Mouse (Mus musculus) hindbrain, embryonic 16.5 days (tissue): Measurements from ENCODE around the gene Gm49661. TPM values are rescaled to one million over a fixed set of nuclear protein-coding genes. Genes with fewer than 3 reads are reported as not detected.

Source experiments
- microRNA-seq: library from miRNA; unstranded; fragments of <30 nt; microRNA quantifications from one replicate; pipeline ENCODE4, GENCODE M21; 2017
- polyA plus RNA-seq: library from polyadenylated mRNA; unstranded; fragments of >200 nt; fragmentation: Nextera tagmentation; extraction: Ambion mirVana; gene quantifications from 2 replicates; pipeline ENCODE4 v1.2.1, GENCODE M21; 2015

Gene Gm49661
- polyA plus RNA-seq, 1 experiment from 2014 or later = not detected

Small RNA genes within 50 kb of the gene (microRNA-seq; reads per million reads assigned to microRNA genes)
- gene Gm24197 = not detected

Other genes with a start within 250 kb of the Gm49661 start
- 0.82 and 0.89 TPM in 2 replicates for gene G430095P16Rik, start 246.4 kb downstream of the Gm49661 start, polyA plus RNA-seq
- 94.3 and 109 TPM in 2 replicates for gene Nfix, start 169.1 kb downstream of the Gm49661 start, polyA plus RNA-seq
- 15.4 and 17.1 TPM in 2 replicates for gene Dand5, start 146.6 kb downstream of the Gm49661 start, polyA plus RNA-seq
- gene Gadd45gip1, start 137.9 kb downstream of the Gm49661 start, polyA plus RNA-seq = 40.6 and 40.7 TPM in 2 replicates
- 78.2 and 95.4 TPM in 2 replicates for gene Rad23a, start 128.8 kb downstream of the Gm49661 start, polyA plus RNA-seq
- 743 and 792 TPM in 2 replicates for gene Calr, start 122.5 kb downstream of the Gm49661 start, polyA plus RNA-seq
- 112 and 114 TPM in 2 replicates for gene Farsa, start 112.4 kb downstream of the Gm49661 start, polyA plus RNA-seq
- 38.1 and 46.6 TPM in 2 replicates for gene Syce2, start 97.3 kb downstream of the Gm49661 start, polyA plus RNA-seq
- gene Gcdh, start 75.5 kb downstream of the Gm49661 start, polyA plus RNA-seq = 41.4 and 42.8 TPM in 2 replicates
- 0.39 and 0.56 TPM in 2 replicates for gene Klf1, start 67.5 kb downstream of the Gm49661 start, polyA plus RNA-seq
- 6.4 and 7.0 TPM in 2 replicates for gene Dnase2a, start 60.9 kb downstream of the Gm49661 start, polyA plus RNA-seq
- 71.4 and 77.4 TPM in 2 replicates for gene Mast1, start 32.1 kb downstream of the Gm49661 start, polyA plus RNA-seq
- gene Rtbdn, start 22.4 kb downstream of the Gm49661 start, polyA plus RNA-seq = 3.0 and 3.2 TPM in 2 replicates
- 1,040 and 1,063 TPM in 2 replicates for gene Prdx2, start 154 bp upstream of the Gm49661 start, polyA plus RNA-seq
- gene Rnaseh2a, start 334 bp upstream of the Gm49661 start, polyA plus RNA-seq = 55.8 and 57.5 TPM in 2 replicates
- gene Junb, start 9.3 kb upstream of the Gm49661 start, polyA plus RNA-seq = 4.3 and 5.3 TPM in 2 replicates
- 37.9 and 39.6 TPM in 2 replicates for gene Hook2, start 21.2 kb upstream of the Gm49661 start, polyA plus RNA-seq
- gene Best2, start 45.1 kb upstream of the Gm49661 start, polyA plus RNA-seq = 0.10 and 0.21 TPM in 2 replicates
- 159 and 170 TPM in 2 replicates for gene Asna1, start 55.8 kb upstream of the Gm49661 start, polyA plus RNA-seq
- gene Trir, start 57.4 kb upstream of the Gm49661 start, polyA plus RNA-seq = 100 and 110 TPM in 2 replicates
- 61.2 and 62.7 TPM in 2 replicates for gene Tnpo2, start 67.5 kb upstream of the Gm49661 start, polyA plus RNA-seq
- gene Fbxw9, start 90.6 kb upstream of the Gm49661 start, polyA plus RNA-seq = 75.8 and 83.2 TPM in 2 replicates
- 1.2 TPM in 1 of 2 replicates, not detected in the other for gene Gm5741, start 98.5 kb upstream of the Gm49661 start, polyA plus RNA-seq
- 112 and 119 TPM in 2 replicates for gene Dhps, start 102.3 kb upstream of the Gm49661 start, polyA plus RNA-seq
- 111 and 116 TPM in 2 replicates for gene Wdr83os, start 111.3 kb upstream of the Gm49661 start, polyA plus RNA-seq
- 45.5 and 50.6 TPM in 2 replicates for gene Wdr83, start 111.9 kb upstream of the Gm49661 start, polyA plus RNA-seq
- 23.1 TPM in 2 replicates for gene Man2b1, start 113.8 kb upstream of the Gm49661 start, polyA plus RNA-seq
- gene Zfp791, start 153.7 kb upstream of the Gm49661 start, polyA plus RNA-seq = 4.3 and 4.6 TPM in 2 replicates
- not detected in 2 replicates for gene Cks1brt, start 182.5 kb upstream of the Gm49661 start, polyA plus RNA-seq